Mouse (Mus musculus): ENCODE results near the gene Map2k4.

- TF ChIP-seq POLR2A (IDR thresholded peaks at IDR 0.05; ENCODE audit: insufficient read depth, low read length) (no peak), CTCF (IDR thresholded peaks at IDR 0.05; ENCODE audit: low read depth, low read length) (no peak), EP300 (IDR thresholded peaks at IDR 0.05; ENCODE audit: insufficient read depth, low read depth, low read length) (no peak)
Observed at GRCm38 (mm10) chr11:65740390-65740789, 47.7 kb downstream of the Map2k4 start.
